Mouse (Mus musculus): ENCODE data around the gene Nell2. TPM values are rescaled to one million over a fixed set of nuclear protein-coding genes. Genes with fewer than 3 reads are reported as not detected.

Gene Nell2
- polyA plus RNA-seq, 1 experiment from 2014 or later: 0.18 TPM

DNA sequence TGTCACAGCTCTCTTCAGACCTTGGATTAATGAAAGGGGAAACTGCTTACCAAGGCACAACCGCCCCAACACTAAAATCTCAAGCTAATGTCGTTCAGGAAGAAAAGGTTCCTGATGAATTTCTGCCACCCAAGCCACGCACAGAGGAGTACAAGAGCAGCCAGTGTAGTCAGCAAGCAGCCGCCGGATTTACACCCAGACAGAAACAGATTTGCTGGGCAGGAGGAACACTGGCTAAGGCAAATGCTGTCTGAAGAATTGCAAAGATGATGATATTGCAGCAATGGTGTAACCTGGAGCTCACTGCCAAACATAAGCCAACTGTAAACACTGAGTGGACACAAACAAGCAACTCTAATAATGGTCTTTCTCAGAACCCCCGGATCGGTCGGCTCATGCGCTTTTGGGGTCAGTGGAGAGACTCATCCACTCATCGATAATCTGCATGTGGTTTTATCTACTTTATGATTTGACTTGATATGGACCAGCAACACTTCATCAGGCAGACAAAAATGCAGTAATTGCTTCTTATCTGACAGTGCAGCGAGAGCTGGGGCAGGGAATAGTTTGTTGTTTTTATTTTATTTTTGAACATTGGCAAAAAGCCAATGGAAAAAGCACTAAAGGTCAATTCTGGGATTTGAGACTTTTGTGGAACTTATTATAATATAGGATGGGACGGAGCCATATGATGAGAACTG lies 389.5 kb downstream of the Nell2 start:
- no peak overlapping the region for H3K9ac ChIP-seq (replicated peaks)
- H3K4me2 ChIP-seq (ENCODE audit: low read depth, low read length): no peak overlapping the region
- DNase-seq (no peak), ATAC-seq (no peak)
- no peaks in the 10 kb centered on the region for H3K36me3 ChIP-seq (replicated peaks; ENCODE audit: insufficient read depth, low read length)
- no peaks in the 10 kb centered on the region for H3K4me1 ChIP-seq (ENCODE audit: insufficient read depth)
- no peak overlapping the region for H3K4me3 ChIP-seq (ENCODE audit: low read depth, low read length)
- no peaks in the 10 kb centered on the region for H3K27me3 ChIP-seq (ENCODE audit: insufficient read depth, low read length)
- no peak for TF ChIP-seq EP300 (IDR thresholded peaks at IDR 0.05; ENCODE audit: low read depth)
- no peak for TF ChIP-seq CTCF (IDR thresholded peaks at IDR 0.05; ENCODE audit: low read depth)
- H3K9me3 ChIP-seq (ENCODE audit: low read length): no peaks in the 10 kb centered on the region
- 65% methylated on average over 12 of the region's 12 CpGs for WGBS (ENCODE audit: insufficient replicate concordance)
- H3K27ac ChIP-seq (ENCODE audit: low read depth): no peak overlapping the region

DNA sequence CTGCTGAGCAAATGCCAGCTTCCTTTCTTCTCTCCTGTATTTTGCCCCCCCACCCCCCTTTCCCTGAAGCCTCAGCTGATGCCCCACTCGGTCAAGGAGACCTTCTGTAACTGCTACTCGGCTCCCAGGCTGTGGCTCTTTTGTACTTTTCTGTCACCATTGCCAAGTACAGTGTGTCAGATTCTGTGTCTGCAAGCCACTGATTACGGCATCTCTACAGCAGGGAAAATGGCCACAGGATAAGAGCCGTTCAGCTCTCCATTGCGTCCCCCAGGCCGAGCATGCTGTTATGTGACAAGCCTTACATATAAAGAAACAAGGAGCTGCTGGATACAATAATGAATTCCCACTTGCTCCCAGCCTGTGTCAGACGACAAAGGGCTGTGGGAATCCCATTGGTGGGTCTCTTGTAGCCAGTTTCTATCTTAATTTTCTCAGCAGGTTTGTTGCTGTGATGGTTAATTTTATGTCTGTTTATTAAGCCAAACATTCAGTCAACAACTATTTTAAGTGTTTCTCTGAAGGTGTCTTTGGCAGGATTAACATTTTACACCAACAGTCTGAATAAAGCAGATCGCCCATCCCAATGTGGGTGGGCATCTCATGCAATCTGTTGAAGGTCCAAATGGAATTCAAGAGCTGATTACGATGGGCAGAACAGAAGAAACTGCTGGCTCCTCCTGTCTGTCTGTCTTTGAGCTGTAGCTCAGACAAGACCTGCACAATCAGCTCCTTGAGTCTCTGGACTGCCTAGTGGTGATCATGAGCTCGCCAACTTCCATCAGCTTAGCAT lies 391.1 kb downstream of the Nell2 start:
- TF ChIP-seq CTCF (IDR thresholded peaks at IDR 0.05; ENCODE audit: low read depth) (no peak), EP300 (IDR thresholded peaks at IDR 0.05; ENCODE audit: low read depth) (no peak)

DNA sequence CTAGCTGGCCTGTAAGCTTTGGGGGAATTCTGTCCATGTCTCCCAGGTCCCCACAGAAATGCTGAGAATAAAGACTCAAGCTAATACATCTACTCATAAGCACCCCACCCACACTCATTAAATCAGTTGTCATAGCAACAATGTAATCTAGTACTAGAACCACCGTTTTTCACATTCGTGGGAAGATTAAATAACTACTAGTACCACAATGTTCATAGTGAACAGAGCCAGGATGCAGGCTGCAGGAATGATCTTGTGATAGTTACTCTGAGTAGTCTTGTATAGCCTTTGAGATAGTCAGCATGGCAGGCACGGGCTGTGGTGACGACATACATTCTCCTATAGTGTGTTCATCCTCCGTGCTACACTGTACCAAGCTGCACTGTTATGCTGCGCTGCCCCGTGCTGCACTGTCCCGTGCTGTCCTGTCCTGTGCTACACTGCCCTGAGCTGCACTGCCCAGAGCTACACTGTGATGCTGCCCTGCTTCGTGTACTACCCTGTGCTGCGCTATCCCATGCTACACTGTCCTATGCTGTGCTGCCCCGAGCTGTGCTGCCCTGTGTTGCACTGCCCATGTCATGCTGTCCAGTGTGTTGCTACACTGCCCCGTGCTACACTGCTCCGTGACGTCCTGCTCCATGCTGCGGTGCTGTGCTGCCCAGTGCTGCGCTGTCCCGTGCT lies 392.3 kb downstream of the Nell2 start:
- Histone ChIP-seq H3K4me3 (ENCODE audit: low read depth, low read length) (no peak overlapping the region), H3K27me3 (ENCODE audit: insufficient read depth, low read length) (no peaks in the 10 kb centered on the region), H3K4me2 (ENCODE audit: low read depth, low read length) (no peak overlapping the region), H3K4me1 (ENCODE audit: insufficient read depth) (no peaks in the 10 kb centered on the region), H3K27ac (ENCODE audit: low read depth) (no peak overlapping the region), H3K36me3 (replicated peaks; ENCODE audit: insufficient read depth, low read length) (no peaks in the 10 kb centered on the region), H3K9me3 (ENCODE audit: low read length) (no peaks in the 10 kb centered on the region), H3K9ac (replicated peaks) (no peak overlapping the region)
- DNase-seq (no peak), ATAC-seq (no peak)
- TF ChIP-seq CTCF (IDR thresholded peaks at IDR 0.05; ENCODE audit: low read depth) (no peak), EP300 (IDR thresholded peaks at IDR 0.05; ENCODE audit: low read depth) (no peak)
- WGBS (ENCODE audit: insufficient replicate concordance): 82% methylated on average over 17 of the region's 17 CpGs

More for the DNA sequence above, 391.1 kb downstream of the Nell2 start:
- no peak overlapping the region for H3K4me2 ChIP-seq (ENCODE audit: low read depth, low read length)
- WGBS (ENCODE audit: insufficient replicate concordance): 71% methylated on average over 10 of the region's 10 CpGs
- H3K27ac ChIP-seq (ENCODE audit: low read depth): no peak overlapping the region
- no peak overlapping the region for H3K9ac ChIP-seq (replicated peaks)
- H3K27me3 ChIP-seq (ENCODE audit: insufficient read depth, low read length): no peaks in the 10 kb centered on the region
- ATAC-seq: no peak
- DNase-seq: no peak
- H3K4me3 ChIP-seq (ENCODE audit: low read depth, low read length): no peak overlapping the region
- H3K36me3 ChIP-seq (replicated peaks; ENCODE audit: insufficient read depth, low read length): no peaks in the 10 kb centered on the region
- no peaks in the 10 kb centered on the region for H3K9me3 ChIP-seq (ENCODE audit: low read length)
- no peaks in the 10 kb centered on the region for H3K4me1 ChIP-seq (ENCODE audit: insufficient read depth)

DNA sequence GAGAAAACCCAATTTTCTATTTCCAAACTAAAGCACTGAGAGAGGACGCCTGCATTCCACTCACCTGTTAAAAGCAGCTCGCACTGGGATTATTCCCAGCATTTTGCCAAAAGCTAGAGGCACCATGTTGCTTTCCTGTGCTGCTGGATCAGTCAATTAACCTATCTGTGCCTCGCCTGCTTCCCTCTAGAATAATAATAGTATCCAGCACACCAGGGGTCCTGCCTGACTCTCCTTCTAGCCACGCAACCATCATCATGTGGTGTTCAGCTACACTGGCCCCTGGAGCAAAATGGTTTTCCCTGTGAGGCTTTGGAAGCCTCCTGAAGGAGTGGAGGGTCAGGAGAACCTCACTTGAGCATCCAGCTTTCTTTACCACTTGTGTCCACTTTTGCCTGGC lies 397.0 kb downstream of the Nell2 start:
- Histone ChIP-seq H3K9me3 (ENCODE audit: low read length) (no peaks in the 10 kb centered on the region), H3K27ac (ENCODE audit: low read depth) (no peak overlapping the region), H3K4me2 (ENCODE audit: low read depth, low read length) (no peak overlapping the region), H3K4me3 (ENCODE audit: low read depth, low read length) (no peak overlapping the region), H3K36me3 (replicated peaks; ENCODE audit: insufficient read depth, low read length) (no peaks in the 10 kb centered on the region), H3K27me3 (ENCODE audit: insufficient read depth, low read length) (no peaks in the 10 kb centered on the region), H3K4me1 (ENCODE audit: insufficient read depth) (no peaks in the 10 kb centered on the region), H3K9ac (replicated peaks) (no peak overlapping the region)
- ATAC-seq (no peak), DNase-seq (no peak)
- TF ChIP-seq CTCF (IDR thresholded peaks at IDR 0.05; ENCODE audit: low read depth) (no peak), EP300 (IDR thresholded peaks at IDR 0.05; ENCODE audit: low read depth) (no peak)
- 60% methylated on average over 4 of the region's 4 CpGs for WGBS (ENCODE audit: insufficient replicate concordance)

- Histone ChIP-seq H3K4me3 (ENCODE audit: low read depth, low read length) (no peak overlapping the region), H3K9ac (replicated peaks) (no peak overlapping the region), H3K4me2 (ENCODE audit: low read depth, low read length) (no peak overlapping the region), H3K27me3 (ENCODE audit: insufficient read depth, low read length) (no peaks in the 10 kb centered on the region), H3K36me3 (replicated peaks; ENCODE audit: insufficient read depth, low read length) (no peaks in the 10 kb centered on the region), H3K9me3 (ENCODE audit: low read length) (no peaks in the 10 kb centered on the region), H3K27ac (ENCODE audit: low read depth) (no peak overlapping the region), H3K4me1 (ENCODE audit: insufficient read depth) (no peaks in the 10 kb centered on the region)
- TF ChIP-seq CTCF (IDR thresholded peaks at IDR 0.05; ENCODE audit: low read depth): no peak
- TF ChIP-seq EP300 (IDR thresholded peaks at IDR 0.05; ENCODE audit: low read depth): no peak
- ATAC-seq: no peak
- DNase-seq: no peak
- 78% methylated on average over 4 of the region's 4 CpGs for WGBS (ENCODE audit: insufficient replicate concordance)
Measured at GRCm38 (mm10) chr15:95108626-95109025, 419.7 kb downstream of the Nell2 start.

DNA sequence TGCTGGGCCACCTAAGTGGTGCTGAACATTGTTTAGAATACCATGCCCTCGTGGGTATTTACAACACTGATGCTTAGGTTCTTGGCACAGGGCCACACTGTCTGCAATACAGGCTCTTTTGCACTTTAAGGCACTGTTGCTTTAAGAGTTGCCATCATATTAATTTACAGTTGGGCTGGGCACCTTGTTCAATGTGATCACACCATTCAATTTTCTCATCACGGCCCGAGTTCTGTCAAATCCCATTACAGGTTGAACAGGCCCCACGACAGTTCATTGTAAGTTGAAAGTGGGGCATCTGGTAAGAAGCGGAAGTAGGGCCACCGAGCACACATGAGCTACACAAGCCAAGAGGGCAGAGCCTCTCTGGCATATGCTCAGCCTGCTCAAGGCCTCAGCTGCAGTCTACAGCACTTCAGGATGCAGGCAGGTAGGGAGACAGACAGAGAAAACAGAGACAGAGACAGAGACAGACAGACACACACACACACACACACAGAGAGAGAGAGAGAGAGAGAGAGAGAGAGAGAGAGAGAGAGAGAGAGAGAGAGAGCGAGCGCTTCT lies 421.0 kb downstream of the Nell2 start:
- WGBS (ENCODE audit: insufficient replicate concordance): 71% methylated on average over 8 of the region's 8 CpGs

More for the DNA sequence above, 421.0 kb downstream of the Nell2 start:
- no peaks in the 10 kb centered on the region for H3K36me3 ChIP-seq (replicated peaks; ENCODE audit: insufficient read depth, low read length)
- no peaks in the 10 kb centered on the region for H3K27me3 ChIP-seq (ENCODE audit: insufficient read depth, low read length)
- H3K4me3 ChIP-seq (ENCODE audit: low read depth, low read length): no peak overlapping the region
- no peak overlapping the region for H3K9ac ChIP-seq (replicated peaks)
- no peaks in the 10 kb centered on the region for H3K4me1 ChIP-seq (ENCODE audit: insufficient read depth)
- TF ChIP-seq CTCF (IDR thresholded peaks at IDR 0.05; ENCODE audit: low read depth): no peak
- TF ChIP-seq EP300 (IDR thresholded peaks at IDR 0.05; ENCODE audit: low read depth): no peak
- H3K9me3 ChIP-seq (ENCODE audit: low read length): no peaks in the 10 kb centered on the region
- no peak overlapping the region for H3K27ac ChIP-seq (ENCODE audit: low read depth)
- ATAC-seq (no peak), DNase-seq (no peak)
- H3K4me2 ChIP-seq (ENCODE audit: low read depth, low read length): no peak overlapping the region

Measured in liver, postnatal 0 days (tissue).